Mouse (Mus musculus) stomach, postnatal 0 days (tissue): ENCODE measurements at regions not wholly inside any gene's neighbourhood (a gene's known extent, or its start where the extent isn't known, plus 50 kb on each side); places are given as distances from the start of the nearest gene placed in this dataset.

ENCODE experiments used
- CTCF ChIP-seq: IDR thresholded peaks from 2 replicates; pipeline ENCODE4 v1.5.1; 2016; ENCODE audit warnings: antibody characterized with exemption, low read depth, mild to moderate bottlenecking, moderate library complexity
- EP300 ChIP-seq: optimal IDR thresholded peaks from 2 replicates; pipeline ENCODE3; 2016; ENCODE audit warnings: antibody characterized with exemption

DNA sequence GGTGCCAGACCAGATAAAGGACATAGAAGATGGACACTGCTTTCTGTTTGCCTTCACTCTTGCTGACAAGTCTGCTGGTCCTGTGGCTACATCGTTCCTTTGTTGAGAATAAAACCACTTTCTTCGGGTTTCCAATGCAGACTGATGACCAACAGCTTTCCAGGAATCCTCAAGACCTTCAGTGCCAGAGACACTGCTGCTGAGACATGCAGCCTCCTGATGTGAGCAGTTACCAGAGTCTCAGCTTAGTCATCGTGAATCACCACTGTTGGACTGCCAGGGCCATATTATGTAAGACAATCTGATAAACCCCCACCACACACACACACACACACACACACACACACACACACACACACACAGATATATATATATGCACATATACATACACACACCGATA lies 270.2 kb downstream of the Foxo1 start:
- TF ChIP-seq CTCF, result no peak
- TF ChIP-seq EP300, result no peak
